ENCODE assay signal across 8 mouse cellular contexts in genomic region chr4:132535406-132536121, GRCm38 (mm10). TPM values are rescaled to one million over a fixed set of nuclear protein-coding genes. Genes with fewer than 3 reads are reported as not detected.
DNase-seq lines count a peak whose midpoint lies in the region; ATAC-seq and TF ChIP-seq lines count a peak whose summit lies in the region.

TSS of gene Dnajc8 (plus strand) at chr4:132535550.

- TF ChIP-seq CTCF in ES-Bruce4 (IDR thresholded peaks at IDR 0.05; ENCODE audit: low read depth, low read length): no peak

- 0 out of 2 replicates have a peak, but pooled peaks have one; percentile 7 for TF ChIP-seq EP300 in ES-Bruce4 (IDR thresholded peaks at IDR 0.05; ENCODE audit: insufficient read depth, low read depth, low read length)

- peak; percentile 60; the same call in 1 of the 2 replicates for ATAC-seq in cerebellum, adult (ENCODE audit: insufficient number of reproducible peaks, low FRiP score, low TSS enrichment)
- peak; percentile 82 for ATAC-seq in forebrain, embryonic 14.5 days
- ATAC-seq in neural tube, embryonic 15.5 days (ENCODE audit: low FRiP score): peak; percentile 74

- peak within 1 kb of the TSS; percentile 45; the same call in 1 of the 2 replicates for H3K27ac ChIP-seq in ES-Bruce4 (ENCODE audit: insufficient read depth, low read length)
- peak within 1 kb of the TSS; percentile 75 for H3K27ac ChIP-seq in forebrain, embryonic 14.5 days (ENCODE audit: low read depth, low read length)
- H3K27ac ChIP-seq in neural tube, embryonic 15.5 days (replicated peaks): peak within 1 kb of the TSS; percentile 88

- H3K9me3 ChIP-seq in ES-Bruce4 (replicated peaks; ENCODE audit: control insufficient read depth, insufficient read depth, low read length, poor library complexity, severe bottlenecking): no peaks in the 10 kb centered on the region
- no peaks in the 10 kb centered on the region for H3K9me3 ChIP-seq in forebrain, embryonic 14.5 days (replicated peaks; ENCODE audit: control insufficient read depth, low read length)
- no peaks in the 10 kb centered on the region for H3K9me3 ChIP-seq in neural tube, embryonic 15.5 days (replicated peaks)

- peak within 1 kb of the TSS; percentile 97 for H3K9ac ChIP-seq in ES-Bruce4 (ENCODE audit: low read depth, poor library complexity, severe bottlenecking)
- H3K9ac ChIP-seq in forebrain, embryonic 14.5 days (ENCODE audit: low read length): peak within 1 kb of the TSS; percentile 92
- H3K9ac ChIP-seq in neural tube, embryonic 15.5 days (replicated peaks): peak within 1 kb of the TSS; percentile 94

- H3K4me1 ChIP-seq in ES-Bruce4 (ENCODE audit: control insufficient read depth, insufficient read depth, low read length): no peaks in the 10 kb centered on the region
- peaks cover 26% of the 10 kb centered on the region for H3K4me1 ChIP-seq in forebrain, embryonic 14.5 days (ENCODE audit: control insufficient read depth, insufficient read depth, low read length)
- peaks cover 41% of the 10 kb centered on the region for H3K4me1 ChIP-seq in neural tube, embryonic 15.5 days

- H3K4me2 ChIP-seq in forebrain, embryonic 14.5 days (ENCODE audit: low read length): peak within 1 kb of the TSS; percentile 84
- H3K4me2 ChIP-seq in neural tube, embryonic 15.5 days: peak within 1 kb of the TSS; percentile 84

- peak; percentile 65 for TF ChIP-seq POLR2A in ES-Bruce4 (IDR thresholded peaks at IDR 0.05; ENCODE audit: insufficient read depth, low read length)

- WGBS in forebrain, embryonic 14.5 days: under 1% methylated on average over 60 of the region's 60 CpGs
- WGBS in neural tube, embryonic 15.5 days: under 1% methylated on average over 58 of the region's 60 CpGs

- peak; percentile 97 for DNase-seq in forebrain, embryonic 14.5 days (ENCODE audit: low spot score)
- DNase-seq in heart, postnatal 14 days: peak; percentile 95 to 97
- DNase-seq in layer of hippocampus, adult 11-12 months (ENCODE audit: low spot score): peak; percentile 94
- DNase-seq in lung, adult 18-20 months: peak; percentile 95 to 96
- DNase-seq in testis, postnatal 14 days (ENCODE audit: low spot score): peak; percentile 96

- H3K36me3 ChIP-seq in ES-Bruce4 (ENCODE audit: control insufficient read depth, insufficient read depth, low read length, poor library complexity, severe bottlenecking): peaks cover 27% of the 10 kb centered on the region
- peaks cover 30% of the 10 kb centered on the region for H3K36me3 ChIP-seq in forebrain, embryonic 14.5 days (ENCODE audit: control insufficient read depth, insufficient read depth, low read length)
- H3K36me3 ChIP-seq in neural tube, embryonic 15.5 days: peaks cover 24% of the 10 kb centered on the region

- H3K4me3 ChIP-seq in ES-Bruce4 (ENCODE audit: low read depth, low read length): peak within 1 kb of the TSS; percentile 98
- H3K4me3 ChIP-seq in forebrain, embryonic 14.5 days (ENCODE audit: low read depth, low read length): peak within 1 kb of the TSS; percentile 100
- H3K4me3 ChIP-seq in neural tube, embryonic 15.5 days (replicated peaks): peak within 1 kb of the TSS; percentile 95

- H3K27me3 ChIP-seq in ES-Bruce4 (ENCODE audit: control insufficient read depth, insufficient read depth, low read length, poor library complexity, severe bottlenecking): no peaks in the 10 kb centered on the region
- no peaks in the 10 kb centered on the region for H3K27me3 ChIP-seq in forebrain, embryonic 14.5 days (replicated peaks; ENCODE audit: control insufficient read depth, insufficient read depth, low read length)
- H3K27me3 ChIP-seq in neural tube, embryonic 15.5 days (replicated peaks): no peaks in the 10 kb centered on the region

- intact Hi-C loops in heart, postnatal 14 days (cut with DNase I): no loop called here

RNA-seq across cellular contexts. Expression of gene Dnajc8, which starts in this region (rescaled TPM):
- 340 and 348 TPM in 2 replicates for polyA plus RNA-seq in ES-Bruce4 (2011; ENCODE audit: insufficient read depth, insufficient read length, low read depth, missing spikeins)
- 152 and 160 TPM in 2 replicates for polyA plus RNA-seq in forebrain, embryonic 14.5 days (2014; fragmentation: Nextera tagmentation; extraction: Ambion mirVana)
- 10 to 100 TPM; 50.2 to 51.7 TPM for total RNA-seq in heart, postnatal 14 days (2021)
- 135 and 146 TPM in 2 replicates for polyA plus RNA-seq in neural tube, embryonic 15.5 days (2015; fragmentation: Nextera tagmentation; extraction: Ambion mirVana)

Comparison
In these comparisons a context has a peak if more than half of its experiments do, and no peak if none do; other contexts are left out.
1. Peak in every context shown above with its lines: DNase-seq, ATAC-seq, H3K4me3 ChIP-seq and H3K27ac ChIP-seq.